Mouse (Mus musculus): Measurements from ENCODE around the gene Dnm2. TPM values are rescaled to one million over a fixed set of nuclear protein-coding genes. Genes with fewer than 3 reads are reported as not detected.
A peak's percentile ranks its signal among the peaks of the same experiment; 100 is the strongest.
"Not testable (repeated sequence)": the region's sequence is repeated elsewhere in the genome, so short reads cannot be mapped to it uniquely, and the experiment has no call there.

The Dnm2 gene
- polyA plus RNA-seq, 1 experiment from 2014 or later, result 81.1 TPM

- ATAC-seq, result peak; percentile 3; the same call in 1 of the 2 replicates
- peak overlapping the region; percentile 53 for H3K4me3 ChIP-seq (ENCODE audit: low read depth, low read length)
- 0 out of 2 replicates have a peak overlapping the region, but pooled peaks have one; percentile 33 for H3K9ac ChIP-seq (replicated peaks; ENCODE audit: low read depth)
- TF ChIP-seq CTCF (IDR thresholded peaks at IDR 0.05), result no peak
- no peak for TF ChIP-seq EP300 (IDR thresholded peaks at IDR 0.05)
- H3K9me3 ChIP-seq (ENCODE audit: low read length), result no peaks in the 10 kb centered on the region
- peak overlapping the region; percentile 58 for H3K4me2 ChIP-seq (replicated peaks; ENCODE audit: low read depth, low read length)
- DNase-seq (ENCODE audit: low spot score), result no peak
- no peak overlapping the region for H3K27ac ChIP-seq (ENCODE audit: low read length)
- no peaks in the 10 kb centered on the region for H3K27me3 ChIP-seq (replicated peaks; ENCODE audit: insufficient read depth, low read length)
- no peaks in the 10 kb centered on the region for H3K4me1 ChIP-seq (ENCODE audit: insufficient read depth, low read depth, low read length)
- 2% methylated on average over 7 of the region's 7 CpGs for WGBS
- peaks cover 14% of the 10 kb centered on the region; the same call in 1 of the 2 replicates for H3K36me3 ChIP-seq (ENCODE audit: insufficient read depth, low read length)
These were observed 85.9 kb downstream of the Dnm2 start for GRCm38 (mm10) chr9:21510689-21511015.

DNA sequence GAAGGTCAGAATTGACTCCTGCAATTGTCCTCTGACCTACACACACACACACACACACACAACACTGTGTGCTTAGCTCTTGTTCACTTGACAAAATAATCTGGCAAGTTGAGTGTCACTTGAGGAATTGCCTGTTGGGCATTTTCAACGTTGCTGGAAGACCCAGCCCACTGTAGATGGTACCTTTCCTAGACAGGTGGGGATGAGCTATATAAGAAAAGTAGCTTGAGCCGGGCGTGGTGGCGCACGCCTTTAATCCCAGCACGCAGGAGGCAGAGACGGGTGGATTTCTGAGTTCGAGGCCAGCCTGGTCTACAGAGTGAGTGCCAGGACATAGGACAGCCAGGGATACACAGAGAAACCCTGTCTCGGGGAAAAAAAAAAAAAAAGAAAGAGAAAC is 86.3 kb downstream of the Dnm2 start:
- Histone ChIP-seq H3K27me3 (replicated peaks; ENCODE audit: insufficient read depth, low read length) (no peaks in the 10 kb centered on the region), H3K9ac (replicated peaks; ENCODE audit: low read depth) (0 out of 2 replicates have a peak overlapping the region, but pooled peaks have one; percentile 33), H3K27ac (ENCODE audit: low read length) (no peak overlapping the region), H3K36me3 (ENCODE audit: insufficient read depth, low read length) (0 out of 2 replicates have a peak, but pooled peaks cover 10% of the 10 kb centered on the region), H3K9me3 (ENCODE audit: low read length) (no peaks in the 10 kb centered on the region), H3K4me1 (ENCODE audit: insufficient read depth, low read depth, low read length) (no peaks in the 10 kb centered on the region), H3K4me2 (replicated peaks; ENCODE audit: low read depth, low read length) (peak overlapping the region; percentile 58), H3K4me3 (ENCODE audit: low read depth, low read length) (no peak overlapping the region)
- TF ChIP-seq CTCF (IDR thresholded peaks at IDR 0.05), result no peak
- no peak for TF ChIP-seq EP300 (IDR thresholded peaks at IDR 0.05)
- DNase-seq (ENCODE audit: low spot score) (no peak), ATAC-seq (no peak)
- WGBS, result 73% methylated on average over 9 of the region's 9 CpGs

DNA sequence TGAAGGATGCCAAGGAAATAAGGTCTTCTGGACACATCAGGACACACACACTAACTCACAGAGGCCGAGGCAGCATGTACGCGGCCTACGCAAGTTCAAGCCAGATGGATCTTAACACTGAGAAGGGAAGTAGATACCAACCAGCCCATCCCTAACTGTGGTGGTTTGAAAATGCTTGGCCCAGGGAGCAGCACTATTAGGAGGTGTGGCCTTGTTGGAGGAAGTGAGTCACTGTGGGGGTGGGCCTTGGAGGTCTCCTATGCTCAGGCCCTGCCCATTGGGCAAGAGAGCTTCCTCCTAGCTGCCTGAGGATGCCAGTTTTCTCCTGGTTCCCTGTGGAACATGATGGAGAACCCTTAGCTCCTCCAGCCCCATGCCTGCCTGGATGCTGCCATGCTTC is 88.8 kb downstream of the Dnm2 start:
- 98% methylated on average over 4 of the region's 4 CpGs for WGBS
- H3K36me3 ChIP-seq (ENCODE audit: insufficient read depth, low read length), result 0 out of 2 replicates have a peak, but pooled peaks cover under 1% of the 10 kb centered on the region
- no peak overlapping the region for H3K27ac ChIP-seq (ENCODE audit: low read length)
- H3K9ac ChIP-seq (replicated peaks; ENCODE audit: low read depth), result no peak overlapping the region
- DNase-seq (ENCODE audit: low spot score) (no peak), ATAC-seq (no peak)
- no peak overlapping the region for H3K4me2 ChIP-seq (replicated peaks; ENCODE audit: low read depth, low read length)
- no peaks in the 10 kb centered on the region for H3K9me3 ChIP-seq (ENCODE audit: low read length)
- H3K4me3 ChIP-seq (ENCODE audit: low read depth, low read length), result no peak overlapping the region
- no peaks in the 10 kb centered on the region for H3K27me3 ChIP-seq (replicated peaks; ENCODE audit: insufficient read depth, low read length)
- H3K4me1 ChIP-seq (ENCODE audit: insufficient read depth, low read depth, low read length), result no peaks in the 10 kb centered on the region
- TF ChIP-seq EP300 (IDR thresholded peaks at IDR 0.05) (no peak), CTCF (IDR thresholded peaks at IDR 0.05) (no peak)

- H3K4me3 ChIP-seq (ENCODE audit: low read depth, low read length), result no peak overlapping the region
- WGBS, result 38% methylated on average over 6 of the region's 6 CpGs
- no peaks in the 10 kb centered on the region for H3K9me3 ChIP-seq (ENCODE audit: low read length)
- ATAC-seq (no peak), DNase-seq (ENCODE audit: low spot score) (no peak)
- H3K36me3 ChIP-seq (ENCODE audit: insufficient read depth, low read length), result no peaks in the 10 kb centered on the region
- no peaks in the 10 kb centered on the region for H3K4me1 ChIP-seq (ENCODE audit: insufficient read depth, low read depth, low read length)
- no peak overlapping the region for H3K4me2 ChIP-seq (replicated peaks; ENCODE audit: low read depth, low read length)
- no peak overlapping the region for H3K27ac ChIP-seq (ENCODE audit: low read length)
- TF ChIP-seq CTCF (IDR thresholded peaks at IDR 0.05) (no peak), EP300 (IDR thresholded peaks at IDR 0.05) (no peak)
- H3K27me3 ChIP-seq (replicated peaks; ENCODE audit: insufficient read depth, low read length), result no peaks in the 10 kb centered on the region
- no peak overlapping the region for H3K9ac ChIP-seq (replicated peaks; ENCODE audit: low read depth)
These were observed 93.3 kb downstream of the Dnm2 start for GRCm38 (mm10) chr9:21517947-21518495.

GRCm38 (mm10) chr9:21518690-21519089 is 94.0 kb downstream of the Dnm2 start:
- not testable (repeated sequence) for H3K27me3 ChIP-seq (replicated peaks; ENCODE audit: insufficient read depth, low read length); ATAC-seq
- WGBS, result 72% methylated on average over 6 of the region's 6 CpGs

DNA sequence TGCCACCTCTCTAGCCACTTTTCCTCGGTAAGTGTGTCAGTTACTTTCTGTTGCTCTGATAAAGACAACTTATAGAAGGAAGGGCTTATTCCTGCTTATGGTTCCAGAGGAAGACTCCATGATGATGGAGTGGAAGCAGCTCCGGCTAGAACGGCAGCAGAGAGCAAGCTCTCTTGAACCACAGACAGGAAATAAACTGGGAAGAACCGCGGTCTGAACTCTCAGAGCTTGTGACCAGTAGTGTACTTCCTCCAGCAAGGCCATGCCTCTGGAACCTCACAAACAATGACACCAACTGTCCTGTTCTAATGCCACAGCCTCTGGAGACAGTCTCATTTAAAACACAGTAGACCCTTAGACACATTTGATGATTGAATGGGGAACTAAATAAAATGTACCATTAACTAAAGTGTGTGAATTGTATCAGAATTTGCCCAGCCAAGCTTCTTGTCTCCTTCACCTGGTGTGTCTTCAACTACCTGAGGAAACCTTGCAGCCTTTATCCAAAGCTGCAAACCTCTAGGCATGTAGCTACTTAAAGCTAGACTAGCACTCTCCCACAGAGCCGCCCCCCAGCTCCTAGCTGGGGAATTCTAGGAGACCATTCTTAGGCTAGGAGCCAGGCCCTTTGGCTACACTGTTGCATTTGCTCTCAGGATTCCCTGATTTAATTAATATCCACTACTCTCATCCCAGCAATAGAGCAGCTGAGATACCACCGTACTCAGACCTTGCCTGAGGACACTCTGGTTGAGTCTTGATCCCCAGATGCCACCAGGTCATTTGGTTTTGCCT is 100.6 kb downstream of the Dnm2 start:
- no peak overlapping the region for H3K4me3 ChIP-seq (ENCODE audit: low read depth, low read length)
- WGBS, result 67% methylated on average over 7 of the region's 7 CpGs

More at GRCm38 (mm10) chr9:21518690-21519089, 94.0 kb downstream of the Dnm2 start:
- H3K4me2 ChIP-seq (replicated peaks; ENCODE audit: low read depth, low read length); H3K36me3 ChIP-seq (ENCODE audit: insufficient read depth, low read length); H3K4me3 ChIP-seq (ENCODE audit: low read depth, low read length); DNase-seq (ENCODE audit: low spot score); H3K9ac ChIP-seq (replicated peaks; ENCODE audit: low read depth); H3K27ac ChIP-seq (ENCODE audit: low read length); H3K9me3 ChIP-seq (ENCODE audit: low read length); H3K4me1 ChIP-seq (ENCODE audit: insufficient read depth, low read depth, low read length): not testable (repeated sequence)

More for the DNA sequence above, 100.6 kb downstream of the Dnm2 start:
- no peaks in the 10 kb centered on the region for H3K27me3 ChIP-seq (replicated peaks; ENCODE audit: insufficient read depth, low read length)
- no peak for ATAC-seq
- H3K9me3 ChIP-seq (ENCODE audit: low read length), result no peaks in the 10 kb centered on the region
- DNase-seq (ENCODE audit: low spot score), result no peak
- no peaks in the 10 kb centered on the region for H3K4me1 ChIP-seq (ENCODE audit: insufficient read depth, low read depth, low read length)
- no peaks in the 10 kb centered on the region for H3K36me3 ChIP-seq (ENCODE audit: insufficient read depth, low read length)
- no peak for TF ChIP-seq CTCF (IDR thresholded peaks at IDR 0.05)
- no peak for TF ChIP-seq EP300 (IDR thresholded peaks at IDR 0.05)
- H3K9ac ChIP-seq (replicated peaks; ENCODE audit: low read depth), result no peak overlapping the region
- no peak overlapping the region for H3K27ac ChIP-seq (ENCODE audit: low read length)
- H3K4me2 ChIP-seq (replicated peaks; ENCODE audit: low read depth, low read length), result no peak overlapping the region

Data from lung, postnatal 0 days (tissue).